Comparison of ENCODE assay signal across 11 mouse cellular contexts in genomic region chr4:81430105-81430504, GRCm38 (mm10). TPM values are rescaled to one million over a fixed set of nuclear protein-coding genes. Genes with fewer than 3 reads are reported as not detected.
DNase-seq lines count a peak whose midpoint lies in the region; ATAC-seq and TF ChIP-seq lines count a peak whose summit lies in the region.
"Had no signal": no experiment of that assay in that cellular context is flagged by ENCODE, and none has a peak within 500 bp of the region (broad histone marks: within the 10 kb centered on the region; RNA-seq: fewer than 3 reads in every experiment).

No protein-coding gene starts in this region.

- H3K36me3 ChIP-seq in forebrain, postnatal 0 days (ENCODE audit: insufficient read depth), result no peaks in the 10 kb centered on the region
- no peaks in the 10 kb centered on the region for H3K36me3 ChIP-seq in forebrain, embryonic 11.5 days (ENCODE audit: control insufficient read depth, insufficient read depth, low read length)
- no peaks in the 10 kb centered on the region for H3K36me3 ChIP-seq in heart, embryonic 16.5 days (ENCODE audit: control insufficient read depth, insufficient read depth)
- H3K36me3 ChIP-seq: hindbrain, embryonic 12.5 days; neural tube, embryonic 13.5 days had no signal

- no peaks in the 10 kb centered on the region for H3K9me3 ChIP-seq in forebrain, postnatal 0 days (ENCODE audit: low read length)
- no peaks in the 10 kb centered on the region for H3K9me3 ChIP-seq in forebrain, embryonic 11.5 days (ENCODE audit: control insufficient read depth, low read length)
- no peaks in the 10 kb centered on the region for H3K9me3 ChIP-seq in heart, embryonic 16.5 days (replicated peaks; ENCODE audit: control insufficient read depth, low read length)
- H3K9me3 ChIP-seq: hindbrain, embryonic 12.5 days; neural tube, embryonic 13.5 days had no signal

- H3K27ac ChIP-seq in forebrain, postnatal 0 days (ENCODE audit: low read depth, low read length), result no peak overlapping the region
- no peak overlapping the region for H3K27ac ChIP-seq in forebrain, embryonic 11.5 days (ENCODE audit: low read depth, low read length)
- peak overlapping the region; percentile 46; the same call in 1 of the 2 replicates for H3K27ac ChIP-seq in layer of hippocampus, adult 2 months
- peak overlapping the region; percentile 47 for H3K27ac ChIP-seq in heart, embryonic 16.5 days (ENCODE audit: low read length)
- H3K27ac ChIP-seq: hindbrain, embryonic 12.5 days; neural tube, embryonic 13.5 days had no signal

- no peaks in the 10 kb centered on the region for H3K27me3 ChIP-seq in forebrain, postnatal 0 days (ENCODE audit: insufficient read depth, low read length)
- no peaks in the 10 kb centered on the region for H3K27me3 ChIP-seq in forebrain, embryonic 11.5 days (ENCODE audit: control insufficient read depth, insufficient read depth, low read length)
- H3K27me3 ChIP-seq in heart, embryonic 16.5 days (ENCODE audit: control insufficient read depth, insufficient read depth, low read length), result no peaks in the 10 kb centered on the region
- H3K27me3 ChIP-seq: CH12.LX; hindbrain, embryonic 12.5 days; neural tube, embryonic 13.5 days had no signal

- peak; percentile 66 for ATAC-seq in forebrain, postnatal 0 days
- ATAC-seq in forebrain, embryonic 11.5 days (replicated peaks; ENCODE audit: low FRiP score), result no peak
- no peak for ATAC-seq in heart, embryonic 16.5 days (replicated peaks; ENCODE audit: extremely low read depth, insufficient read depth, low FRiP score)
- no peak for ATAC-seq in erythroid progenitor cell, adult 5-6 weeks (replicated peaks; ENCODE audit: low FRiP score, poor library complexity, severe bottlenecking)

- no peaks in the 10 kb centered on the region for H3K4me1 ChIP-seq in forebrain, postnatal 0 days (ENCODE audit: insufficient read depth)
- no peaks in the 10 kb centered on the region for H3K4me1 ChIP-seq in forebrain, embryonic 11.5 days (replicated peaks; ENCODE audit: control insufficient read depth, insufficient read depth, low read length)
- peaks cover 15% of the 10 kb centered on the region for H3K4me1 ChIP-seq in heart, embryonic 16.5 days (ENCODE audit: control insufficient read depth, insufficient read depth, low read length)
- H3K4me1 ChIP-seq: hindbrain, embryonic 12.5 days; neural tube, embryonic 13.5 days had no signal

- TF ChIP-seq CTCF in forebrain, postnatal 0 days (IDR thresholded peaks at IDR 0.05; ENCODE audit: low read depth), result no peak
- TF ChIP-seq CTCF in layer of hippocampus, adult 2 months (conservative IDR thresholded peaks at IDR 0.05), result no peak

- WGBS in forebrain, postnatal 0 days, result 54% methylated on average over 3 of the region's 3 CpGs
- 73% methylated on average over 3 of the region's 3 CpGs for WGBS in forebrain, embryonic 11.5 days
- 57% methylated on average over 3 of the region's 3 CpGs for WGBS in heart, embryonic 16.5 days

- H3K4me3 ChIP-seq in forebrain, postnatal 0 days (ENCODE audit: low read depth, low read length), result no peak overlapping the region
- H3K4me3 ChIP-seq in forebrain, embryonic 11.5 days (ENCODE audit: low read depth, low read length), result no peak overlapping the region
- no peak overlapping the region for H3K4me3 ChIP-seq in layer of hippocampus, adult 2 months
- H3K4me3 ChIP-seq in heart, embryonic 16.5 days (ENCODE audit: low read length), result no peak overlapping the region
- H3K4me3 ChIP-seq: hindbrain, embryonic 12.5 days; neural tube, embryonic 13.5 days had no signal

- no peak overlapping the region for H3K4me2 ChIP-seq in forebrain, postnatal 0 days (ENCODE audit: low read depth)
- H3K4me2 ChIP-seq in forebrain, embryonic 11.5 days (ENCODE audit: low read depth, low read length, severe bottlenecking), result no peak overlapping the region
- no peak overlapping the region for H3K4me2 ChIP-seq in heart, embryonic 16.5 days (ENCODE audit: low read depth, low read length)
- H3K4me2 ChIP-seq: hindbrain, embryonic 12.5 days; neural tube, embryonic 13.5 days had no signal

- no peak for DNase-seq in forebrain, postnatal 0 days
- DNase-seq in forebrain, embryonic 11.5 days (ENCODE audit: low spot score), result no peak
- no peak for DNase-seq in layer of hippocampus, adult 2 months (ENCODE audit: low spot score in 2 of 2)
- DNase-seq in layer of hippocampus, adult 9-10 months (ENCODE audit: low spot score), result no peak
- DNase-seq in adipocyte (ENCODE audit: low spot score), result peak; percentile 73
- DNase-seq in spleen, postnatal 14 days (ENCODE audit: low spot score in 2 of 2), result no peak

- H3K9ac ChIP-seq in forebrain, postnatal 0 days, result no peak overlapping the region
- no peak overlapping the region for H3K9ac ChIP-seq in forebrain, embryonic 11.5 days (ENCODE audit: low read length)
- no peak overlapping the region for H3K9ac ChIP-seq in heart, embryonic 16.5 days (ENCODE audit: low read length)
- H3K9ac ChIP-seq: hindbrain, embryonic 12.5 days; neural tube, embryonic 13.5 days had no signal

RNA-seq across cellular contexts. Expression of gene Mpdz, which starts 12.5 kb away (rescaled TPM):
- total RNA-seq in forebrain, postnatal 0 days (2014; rRNA removed), result 32.3 and 42.7 TPM in 2 replicates
- polyA plus RNA-seq in forebrain, postnatal 0 days (2015; fragmentation: Nextera tagmentation; extraction: Ambion mirVana), result 4.3 and 7.4 TPM in 2 replicates
- polyA plus RNA-seq in forebrain, embryonic 11.5 days (2014; fragmentation: Nextera tagmentation; extraction: Ambion mirVana), result 55.0 and 62.3 TPM in 2 replicates
- 10 to 100 TPM; 75.5 to 76.5 TPM for total RNA-seq in layer of hippocampus, adult 2 months (2021)
- polyA plus RNA-seq in heart, embryonic 16.5 days (2015; fragmentation: Nextera tagmentation; extraction: Ambion mirVana), result 19.5 and 20.1 TPM in 2 replicates
- 0.36 TPM in 1 of 2 replicates, not detected in the other for total RNA-seq in erythroid progenitor cell, adult 5-6 weeks (2015; ENCODE audit: low replicate concordance)
- not detected in 2 replicates for total RNA-seq in erythroid progenitor cell, adult 5-6 weeks (2017; ENCODE audit: low replicate concordance)
- total RNA-seq: CH12.LX had no signal

Comparison
In these comparisons a context has a peak if more than half of its experiments do, and no peak if none do; other contexts are left out.
1. H3K27ac ChIP-seq: peak in layer of hippocampus, adult 2 months (single experiment) and heart, embryonic 16.5 days (single experiment); none in forebrain, postnatal 0 days (single experiment) and forebrain, embryonic 11.5 days (single experiment).
2. RNA of gene Mpdz, which starts 12.5 kb away (total RNA-seq): 75.5 to 76.5 TPM in layer of hippocampus, adult 2 months and 32.3 to 42.7 TPM in forebrain, postnatal 0 days; 0.36 TPM in erythroid progenitor cell, adult 5-6 weeks; every median in the first group is over 10 times any median in the second.